Mouse (Mus musculus) C2C12 (cell line): ENCODE measurements around the gene Ywhab.

Source experiments
- CEBPB ChIP-seq: IDR thresholded peaks from one replicate; pipeline ENCODE4 v1.6.1; 2011; ENCODE audit warnings: low read depth, mild to moderate bottlenecking, control low read depth, moderate library complexity
- CTCF ChIP-seq: IDR thresholded peaks from one replicate; pipeline ENCODE4 v1.5.1; 2011; ENCODE audit not compliant: control insufficient read depth, insufficient read depth, insufficient read length
- USF1 ChIP-seq: IDR thresholded peaks from one replicate; pipeline ENCODE4 v1.6.1; 2011; ENCODE audit warnings: low read depth, mild to moderate bottlenecking, control low read depth, moderate library complexity

- no peak for TF ChIP-seq CTCF
- no peak for TF ChIP-seq USF1
- TF ChIP-seq CEBPB, result no peak
These were observed 9.7 kb downstream of the Ywhab start for GRCm38 (mm10) chr2:164004503-164004902.
